Mouse (Mus musculus) hindbrain, embryonic 16.5 days (tissue): ENCODE data around the gene Card19. TPM values are rescaled to one million over a fixed set of nuclear protein-coding genes. Genes with fewer than 3 reads are reported as not detected.

Experiments used
- ATAC-seq: fragments of 200-750 bp; cut with Nextera tagmentation; 2 replicates; pipeline ENCODE4 v1.8.0; 2017; ENCODE audit warnings: moderate TSS enrichment, moderate library complexity
- H3K27ac ChIP-seq: fragments of 300-500 bp; sonication (generic); 2 replicates; pipeline ENCODE4 v1.5.1; 2014; ENCODE audit warnings: low read depth, mild to moderate bottlenecking, control low read depth, low read length, moderate library complexity
- H3K27me3 ChIP-seq: fragments of 300-500 bp; sonication (generic); replicated peaks from 2 replicates; pipeline ENCODE4 v1.6.1; 2014; ENCODE audit warnings: low read length; ENCODE audit not compliant: control insufficient read depth, insufficient read depth
- H3K36me3 ChIP-seq: fragments of 300-500 bp; sonication (generic); 2 replicates; pipeline ENCODE4 v1.6.1; 2014; ENCODE audit warnings: mild to moderate bottlenecking, low read length, moderate library complexity, mixed read lengths; ENCODE audit not compliant: control insufficient read depth, insufficient read depth
- H3K4me1 ChIP-seq: fragments of 300-500 bp; sonication (generic); 2 replicates; pipeline ENCODE4 v1.6.1; 2014; ENCODE audit warnings: low read depth, low read length; ENCODE audit not compliant: control insufficient read depth, insufficient read depth
- H3K4me2 ChIP-seq: fragments of 300-500 bp; sonication (generic); 2 replicates; pipeline ENCODE4 v1.6.1; 2014; ENCODE audit warnings: mild to moderate bottlenecking, low read length, control low read depth, moderate library complexity
- H3K4me3 ChIP-seq: fragments of 300-500 bp; sonication (generic); 2 replicates; pipeline ENCODE4 v1.5.1; 2014; ENCODE audit warnings: mild to moderate bottlenecking, low read length, control low read depth, moderate library complexity
- H3K9ac ChIP-seq: fragments of 300-500 bp; sonication (generic); 2 replicates; pipeline ENCODE4 v1.6.1; 2014; ENCODE audit warnings: low read depth, mild to moderate bottlenecking, control low read depth, low read length, moderate library complexity
- H3K9me3 ChIP-seq: fragments of 300-500 bp; sonication (generic); 2 replicates; pipeline ENCODE4 v1.6.1; 2014; ENCODE audit warnings: mild to moderate bottlenecking, low read length, moderate library complexity; ENCODE audit not compliant: control insufficient read depth
- WGBS: fragments of 180-500 bp; shearing (Covaris S2); extraction: QIAGEN DNeasy Blood & Tissue Kit; methylation state at CpG from one replicate; pipeline ENCODE4 v1.1.7; 2014; 5-methylcytosine and 5-hydroxymethylcytosine counted together
- polyA plus RNA-seq: library from polyadenylated mRNA; unstranded; fragments of >200 nt; fragmentation: Nextera tagmentation; extraction: Ambion mirVana; gene quantifications from 2 replicates; pipeline ENCODE4 v1.2.1, GENCODE M21; 2015

Gene Card19
- polyA plus RNA-seq, 1 experiment from 2014 or later = 37.7 TPM

- no peaks in the 10 kb centered on the region for H3K4me1 ChIP-seq
- H3K9me3 ChIP-seq = no peaks in the 10 kb centered on the region
- peaks cover 3% of the 10 kb centered on the region; the same call in 1 of the 2 replicates for H3K36me3 ChIP-seq
- no peak overlapping the region for H3K27ac ChIP-seq
- no peaks in the 10 kb centered on the region for H3K27me3 ChIP-seq
- ATAC-seq = peak; percentile 51
- no peak overlapping the region for H3K9ac ChIP-seq
- H3K4me2 ChIP-seq = no peak overlapping the region
- no peak overlapping the region for H3K4me3 ChIP-seq
- WGBS = 26% methylated on average over 13 of the region's 13 CpGs
Measured at GRCm38 (mm10) chr13:49205381-49205998, 10.3 kb downstream of the Card19 start.

- no peak overlapping the region for H3K9ac ChIP-seq
- H3K27me3 ChIP-seq = no peaks in the 10 kb centered on the region
- no peak overlapping the region for H3K4me2 ChIP-seq
- H3K4me1 ChIP-seq = no peaks in the 10 kb centered on the region
- no peak for ATAC-seq
- H3K4me3 ChIP-seq = no peak overlapping the region
- no peaks in the 10 kb centered on the region for H3K9me3 ChIP-seq
- 91% methylated on average over 7 of the region's 7 CpGs for WGBS
- peaks cover 3% of the 10 kb centered on the region; the same call in 1 of the 2 replicates for H3K36me3 ChIP-seq
- H3K27ac ChIP-seq = no peak overlapping the region
Measured at GRCm38 (mm10) chr13:49202556-49202955, 13.3 kb downstream of the Card19 start.

- H3K4me1 ChIP-seq = no peaks in the 10 kb centered on the region
- no peak overlapping the region for H3K27ac ChIP-seq
- H3K9me3 ChIP-seq = no peaks in the 10 kb centered on the region
- peaks cover 4% of the 10 kb centered on the region for H3K36me3 ChIP-seq
- H3K27me3 ChIP-seq = no peaks in the 10 kb centered on the region
- no peak overlapping the region for H3K4me2 ChIP-seq
- no peak for ATAC-seq
- WGBS = 91% methylated on average over 13 of the region's 13 CpGs
- no peak overlapping the region for H3K4me3 ChIP-seq
- H3K9ac ChIP-seq = no peak overlapping the region
Measured at GRCm38 (mm10) chr13:49200688-49201087, 15.1 kb downstream of the Card19 start.

- ATAC-seq = no peak
- Histone ChIP-seq H3K9ac (no peak overlapping the region), H3K9me3 (no peaks in the 10 kb centered on the region)
Measured at GRCm38 (mm10) chr13:49199891-49200290, 15.9 kb downstream of the Card19 start.

GRCm38 (mm10) chr13:49198734-49199133, 17.1 kb downstream of the Card19 start:
- Histone ChIP-seq H3K27me3 (no peaks in the 10 kb centered on the region), H3K4me2 (no peak overlapping the region), H3K9ac (no peak overlapping the region), H3K36me3 (peaks cover 7% of the 10 kb centered on the region), H3K27ac (no peak overlapping the region), H3K9me3 (no peaks in the 10 kb centered on the region), H3K4me1 (no peaks in the 10 kb centered on the region), H3K4me3 (no peak overlapping the region)
- 93% methylated on average over 9 of the region's 9 CpGs for WGBS
- no peak for ATAC-seq

More at GRCm38 (mm10) chr13:49199891-49200290, 15.9 kb downstream of the Card19 start:
- peaks cover 7% of the 10 kb centered on the region for H3K36me3 ChIP-seq
- H3K4me1 ChIP-seq = no peaks in the 10 kb centered on the region
- no peak overlapping the region for H3K4me3 ChIP-seq
- 88% methylated on average over 7 of the region's 7 CpGs for WGBS
- no peak overlapping the region for H3K4me2 ChIP-seq
- no peak overlapping the region for H3K27ac ChIP-seq
- H3K27me3 ChIP-seq = no peaks in the 10 kb centered on the region

GRCm38 (mm10) chr13:49196766-49197165, 19.1 kb downstream of the Card19 start:
- WGBS = 79% methylated on average over 6 of the region's 6 CpGs
- ATAC-seq = peak; percentile 28; the same call in 1 of the 2 replicates

GRCm38 (mm10) chr13:49196211-49196610, 19.6 kb downstream of the Card19 start:
- Histone ChIP-seq H3K27me3 (no peaks in the 10 kb centered on the region), H3K4me3 (no peak overlapping the region), H3K27ac (no peak overlapping the region), H3K9me3 (no peaks in the 10 kb centered on the region), H3K36me3 (peaks cover 4% of the 10 kb centered on the region), H3K4me2 (no peak overlapping the region), H3K9ac (no peak overlapping the region), H3K4me1 (peaks cover 3% of the 10 kb centered on the region)
- ATAC-seq = no peak
- WGBS = 86% methylated on average over 5 of the region's 5 CpGs

More at GRCm38 (mm10) chr13:49196766-49197165, 19.1 kb downstream of the Card19 start:
- Histone ChIP-seq H3K9ac (no peak overlapping the region), H3K4me3 (no peak overlapping the region), H3K9me3 (no peaks in the 10 kb centered on the region), H3K4me1 (no peaks in the 10 kb centered on the region; the same call in 1 of the 2 replicates), H3K36me3 (peaks cover 4% of the 10 kb centered on the region), H3K4me2 (no peak overlapping the region), H3K27me3 (no peaks in the 10 kb centered on the region), H3K27ac (no peak overlapping the region)

- peaks cover 7% of the 10 kb centered on the region for H3K4me1 ChIP-seq
- ATAC-seq = no peak
- H3K27me3 ChIP-seq = no peaks in the 10 kb centered on the region
- H3K9me3 ChIP-seq = no peaks in the 10 kb centered on the region
- H3K4me2 ChIP-seq = no peak overlapping the region
- no peak overlapping the region for H3K9ac ChIP-seq
- peaks cover 4% of the 10 kb centered on the region for H3K36me3 ChIP-seq
- 94% methylated on average over 7 of the region's 7 CpGs for WGBS
- no peak overlapping the region for H3K4me3 ChIP-seq
- H3K27ac ChIP-seq = no peak overlapping the region
Measured at GRCm38 (mm10) chr13:49195651-49196050, 20.2 kb downstream of the Card19 start.

GRCm38 (mm10) chr13:49194811-49195210, 21.0 kb downstream of the Card19 start:
- peaks cover 9% of the 10 kb centered on the region for H3K4me1 ChIP-seq
- no peak overlapping the region for H3K4me3 ChIP-seq
- no peak for ATAC-seq
- H3K4me2 ChIP-seq = no peak overlapping the region
- H3K36me3 ChIP-seq = peaks cover 4% of the 10 kb centered on the region
- WGBS = 96% methylated on average over 13 of the region's 13 CpGs
- H3K9me3 ChIP-seq = no peaks in the 10 kb centered on the region
- H3K9ac ChIP-seq = no peak overlapping the region
- no peak overlapping the region for H3K27ac ChIP-seq
- no peaks in the 10 kb centered on the region for H3K27me3 ChIP-seq
